Mouse (Mus musculus) thymus, adult 2 months (tissue): Measurements from ENCODE around the gene Btbd9. TPM values are rescaled to one million over a fixed set of nuclear protein-coding genes. Genes with fewer than 3 reads are reported as not detected.

ENCODE experiments used
- DNase-seq: peaks from one replicate; pipeline ENCODE4 v3.0.0; 2021
- H3K27ac ChIP-seq: fragments of 200-500 bp; 2 replicates; pipeline ENCODE4 v1.5.1; 2012; ENCODE audit warnings: low read length, control low read depth; ENCODE audit not compliant: control insufficient read depth, insufficient read depth
- H3K27me3 ChIP-seq: fragments of 200-500 bp; 2 replicates; pipeline ENCODE4 v1.6.1; 2012; ENCODE audit warnings: mild to moderate bottlenecking, low read length, moderate library complexity, mixed read lengths; ENCODE audit not compliant: control insufficient read depth, insufficient read depth
- H3K36me3 ChIP-seq: fragments of 200-500 bp; 2 replicates; pipeline ENCODE4 v1.6.1; 2012; ENCODE audit warnings: mild to moderate bottlenecking, low read length, moderate library complexity; ENCODE audit not compliant: control insufficient read depth, insufficient read depth
- H3K4me1 ChIP-seq: fragments of 200-500 bp; replicated peaks from 2 replicates; pipeline ENCODE4 v1.6.1; 2012; ENCODE audit warnings: low read length; ENCODE audit not compliant: control insufficient read depth, insufficient read depth
- H3K4me3 ChIP-seq: fragments of 200-500 bp; 2 replicates; pipeline ENCODE4 v1.5.1; 2012; ENCODE audit warnings: mild to moderate bottlenecking, low read length, control low read depth, moderate library complexity; ENCODE audit not compliant: control insufficient read depth, insufficient read depth
- CTCF ChIP-seq: fragments of 200-500 bp; IDR thresholded peaks from 2 replicates; pipeline ENCODE4 v1.5.1; 2012; ENCODE audit warnings: mild to moderate bottlenecking, control low read depth, low read length, moderate library complexity, borderline replicate concordance; ENCODE audit not compliant: control insufficient read depth, poor library complexity, insufficient read depth; ENCODE audit errors: extremely low read depth
- POLR2A ChIP-seq: fragments of 200-500 bp; IDR thresholded peaks from 2 replicates; pipeline ENCODE4 v1.6.1; 2012; ENCODE audit warnings: mild to moderate bottlenecking, low read length, control low read depth, moderate library complexity; ENCODE audit not compliant: control insufficient read depth, poor library complexity, insufficient read depth; ENCODE audit errors: extremely low read depth
- WGBS: fragments of 180-500 bp; shearing (Covaris S2); methylation state at CpG from one replicate; pipeline ENCODE4 v1.1.7; 2018; 5-methylcytosine and 5-hydroxymethylcytosine counted together
- polyA plus RNA-seq: library from polyadenylated mRNA; depleted of rRNA; stranded (reverse); fragments of >200 nt; gene quantifications from 2 replicates; pipeline ENCODE4 v1.2.3, GENCODE M21; 2012

Gene Btbd9
- polyA plus RNA-seq, 1 experiment = 29.1 TPM

GRCm38 (mm10) chr17:30309627-30310026 lies 266.7 kb downstream of the Btbd9 start:
- 92% methylated on average over 4 of the region's 4 CpGs for WGBS
- no peak overlapping the region for H3K27ac ChIP-seq
- TF ChIP-seq CTCF (no peak), POLR2A (no peak)

GRCm38 (mm10) chr17:30308889-30309288 lies 267.4 kb downstream of the Btbd9 start:
- no peaks in the 10 kb centered on the region for H3K27me3 ChIP-seq
- TF ChIP-seq CTCF (no peak), POLR2A (no peak)
- no peak for DNase-seq
- H3K4me1 ChIP-seq = no peaks in the 10 kb centered on the region
- no peak overlapping the region for H3K4me3 ChIP-seq
- H3K36me3 ChIP-seq = no peaks in the 10 kb centered on the region
- no peak overlapping the region for H3K27ac ChIP-seq
- WGBS = 98% methylated on average over 4 of the region's 4 CpGs

More at GRCm38 (mm10) chr17:30309627-30310026, 266.7 kb downstream of the Btbd9 start:
- Histone ChIP-seq H3K27me3 (no peaks in the 10 kb centered on the region), H3K4me3 (no peak overlapping the region), H3K36me3 (no peaks in the 10 kb centered on the region), H3K4me1 (no peaks in the 10 kb centered on the region)
- DNase-seq = no peak

- TF ChIP-seq CTCF (no peak), POLR2A (no peak)
- Histone ChIP-seq H3K27ac (no peak overlapping the region), H3K4me1 (no peaks in the 10 kb centered on the region), H3K27me3 (no peaks in the 10 kb centered on the region), H3K36me3 (no peaks in the 10 kb centered on the region), H3K4me3 (no peak overlapping the region)
- no peak for DNase-seq
- WGBS = 94% methylated on average over 13 of the region's 13 CpGs
Observed at GRCm38 (mm10) chr17:30308317-30308716, 268.0 kb downstream of the Btbd9 start.

- Histone ChIP-seq H3K27ac (no peak overlapping the region), H3K4me1 (no peaks in the 10 kb centered on the region), H3K27me3 (no peaks in the 10 kb centered on the region), H3K36me3 (no peaks in the 10 kb centered on the region), H3K4me3 (no peak overlapping the region)
- WGBS = 93% methylated on average over 10 of the region's 10 CpGs
- TF ChIP-seq CTCF = no peak
- no peak for TF ChIP-seq POLR2A
- DNase-seq = no peak
Observed at GRCm38 (mm10) chr17:30307168-30307567, 269.1 kb downstream of the Btbd9 start.

- TF ChIP-seq CTCF = no peak
- TF ChIP-seq POLR2A = no peak
- no peak for DNase-seq
- 96% methylated on average over 2 of the region's 2 CpGs for WGBS
- H3K4me3 ChIP-seq = no peak overlapping the region
- no peaks in the 10 kb centered on the region for H3K27me3 ChIP-seq
- H3K36me3 ChIP-seq = no peaks in the 10 kb centered on the region
- H3K4me1 ChIP-seq = no peaks in the 10 kb centered on the region
- H3K27ac ChIP-seq = no peak overlapping the region
Observed at GRCm38 (mm10) chr17:30304766-30305165, 271.5 kb downstream of the Btbd9 start.

- H3K4me1 ChIP-seq = no peaks in the 10 kb centered on the region
- H3K27me3 ChIP-seq = no peaks in the 10 kb centered on the region
- H3K4me3 ChIP-seq = no peak overlapping the region
- DNase-seq = no peak
- H3K36me3 ChIP-seq = no peaks in the 10 kb centered on the region
- TF ChIP-seq CTCF (no peak), POLR2A (no peak)
- H3K27ac ChIP-seq = no peak overlapping the region
- 96% methylated on average over 2 of the region's 2 CpGs for WGBS
Observed at GRCm38 (mm10) chr17:30301338-30301737, 274.9 kb downstream of the Btbd9 start.

- H3K4me1 ChIP-seq = no peaks in the 10 kb centered on the region
- no peaks in the 10 kb centered on the region for H3K27me3 ChIP-seq
- 98% methylated on average over 8 of the region's 8 CpGs for WGBS
- H3K36me3 ChIP-seq = no peaks in the 10 kb centered on the region
- no peak overlapping the region for H3K4me3 ChIP-seq
- H3K27ac ChIP-seq = no peak overlapping the region
- no peak for DNase-seq
- TF ChIP-seq POLR2A (no peak), CTCF (no peak)
Observed at GRCm38 (mm10) chr17:30297432-30297831, 278.9 kb downstream of the Btbd9 start.
